Mouse (Mus musculus): ENCODE data around the gene Ctdspl2. TPM values are rescaled to one million over a fixed set of nuclear protein-coding genes. Genes with fewer than 3 reads are reported as not detected.
"Not testable (repeated sequence)": the region's sequence is repeated elsewhere in the genome, so short reads cannot be mapped to it uniquely, and the experiment has no call there.

Gene Ctdspl2
- polyA plus RNA-seq, 1 experiment = 1.3 TPM

- TF ChIP-seq CTCF (IDR thresholded peaks at IDR 0.05; ENCODE audit: extremely low read depth, insufficient read length, insufficient replicate concordance, low read depth, low read length) (no peak), POLR2A (IDR thresholded peaks at IDR 0.05; ENCODE audit: low read depth, low read length) (peak; percentile 55)
- peaks cover 6% of the 10 kb centered on the region; the same call in 1 of the 2 replicates for H3K4me1 ChIP-seq (ENCODE audit: control insufficient read depth, insufficient read depth, insufficient read length, low read length)
- H3K27ac ChIP-seq (ENCODE audit: insufficient read depth, low read depth, low read length) = peak overlapping the region; percentile 83
- peaks cover 2% of the 10 kb centered on the region; the same call in 1 of the 2 replicates for H3K36me3 ChIP-seq (ENCODE audit: control insufficient read depth, insufficient read depth, low read length)
- H3K4me3 ChIP-seq (ENCODE audit: low read depth, low read length) = peak overlapping the region; percentile 83
- under 1% methylated on average over 47 of the region's 47 CpGs for WGBS
- no peaks in the 10 kb centered on the region for H3K27me3 ChIP-seq (ENCODE audit: control insufficient read depth, insufficient read depth, low read length)
Observed at GRCm38 (mm10) chr2:121956224-121957018, 620 bp downstream of the Ctdspl2 start.

- WGBS = 2% methylated on average over 8 of the region's 8 CpGs
- Histone ChIP-seq H3K36me3 (ENCODE audit: control insufficient read depth, insufficient read depth, low read length) (peaks cover 5% of the 10 kb centered on the region; the same call in 1 of the 2 replicates), H3K27ac (ENCODE audit: insufficient read depth, low read depth, low read length) (no peak overlapping the region), H3K4me1 (ENCODE audit: control insufficient read depth, insufficient read depth, insufficient read length, low read length) (peaks cover 6% of the 10 kb centered on the region; the same call in 1 of the 2 replicates), H3K27me3 (ENCODE audit: control insufficient read depth, insufficient read depth, low read length) (no peaks in the 10 kb centered on the region), H3K4me3 (ENCODE audit: low read depth, low read length) (no peak overlapping the region)
- no peak for TF ChIP-seq CTCF (IDR thresholded peaks at IDR 0.05; ENCODE audit: extremely low read depth, insufficient read length, insufficient replicate concordance, low read depth, low read length)
Observed at GRCm38 (mm10) chr2:121957216-121957792, 1.5 kb downstream of the Ctdspl2 start.

DNA sequence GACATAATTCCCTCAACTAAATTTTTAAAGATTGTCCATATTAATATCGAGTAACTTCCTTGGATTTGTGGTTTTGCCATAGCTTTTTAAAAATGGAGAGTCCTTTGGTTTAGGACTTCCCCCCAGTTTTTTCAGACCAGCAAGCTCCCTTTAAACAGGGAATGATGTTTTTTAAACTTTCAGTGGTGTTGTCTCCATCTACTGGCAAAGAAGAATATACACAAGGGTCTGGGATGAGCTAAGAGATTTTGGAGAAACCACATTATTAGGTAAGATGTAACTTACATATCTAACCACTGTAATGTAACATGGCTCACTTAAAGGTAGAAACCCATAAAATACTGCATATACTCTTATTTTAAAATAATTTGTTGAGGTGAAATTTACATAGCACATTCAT lies 39.9 kb downstream of the Ctdspl2 start:
- TF ChIP-seq POLR2A (IDR thresholded peaks at IDR 0.05; ENCODE audit: low read depth, low read length) = no peak
- Histone ChIP-seq H3K4me3 (ENCODE audit: low read depth, low read length) (no peak overlapping the region), H3K27me3 (ENCODE audit: control insufficient read depth, insufficient read depth, low read length) (no peaks in the 10 kb centered on the region), H3K27ac (ENCODE audit: insufficient read depth, low read depth, low read length) (no peak overlapping the region), H3K4me1 (ENCODE audit: control insufficient read depth, insufficient read depth, insufficient read length, low read length) (no peaks in the 10 kb centered on the region), H3K36me3 (ENCODE audit: control insufficient read depth, insufficient read depth, low read length) (peaks cover 27% of the 10 kb centered on the region)
- WGBS = 71% methylated on average over 1 of the region's 1 CpGs

DNA sequence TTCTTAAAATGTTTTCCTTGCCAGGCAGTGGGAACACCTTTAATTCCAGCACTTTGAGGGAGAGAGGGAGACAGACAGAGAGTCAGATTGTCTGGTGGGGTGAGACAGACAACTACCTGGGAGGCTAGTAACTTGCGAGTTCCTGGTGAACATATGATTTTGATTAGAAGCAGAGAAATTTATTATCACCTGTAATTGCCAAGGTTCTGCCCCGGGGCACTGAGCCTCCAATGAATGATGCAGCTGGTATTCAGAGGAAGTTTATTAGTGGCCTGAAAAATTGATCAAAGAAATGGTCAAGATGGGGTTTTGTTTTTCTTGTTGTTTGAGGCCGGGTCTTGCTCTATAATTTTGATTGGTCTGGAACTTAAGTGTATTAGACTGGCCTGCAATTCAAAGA lies 53.0 kb downstream of the Ctdspl2 start:
- Histone ChIP-seq H3K27ac (ENCODE audit: insufficient read depth, low read depth, low read length) (no peak overlapping the region), H3K4me3 (ENCODE audit: low read depth, low read length) (no peak overlapping the region), H3K36me3 (ENCODE audit: control insufficient read depth, insufficient read depth, low read length) (peaks cover 19% of the 10 kb centered on the region), H3K4me1 (ENCODE audit: control insufficient read depth, insufficient read depth, insufficient read length, low read length) (no peaks in the 10 kb centered on the region), H3K27me3 (ENCODE audit: control insufficient read depth, insufficient read depth, low read length) (no peaks in the 10 kb centered on the region)
- 92% methylated on average over 3 of the region's 3 CpGs for WGBS
- TF ChIP-seq CTCF (IDR thresholded peaks at IDR 0.05; ENCODE audit: extremely low read depth, insufficient read length, insufficient replicate concordance, low read depth, low read length) (no peak), POLR2A (IDR thresholded peaks at IDR 0.05; ENCODE audit: low read depth, low read length) (no peak)

DNA sequence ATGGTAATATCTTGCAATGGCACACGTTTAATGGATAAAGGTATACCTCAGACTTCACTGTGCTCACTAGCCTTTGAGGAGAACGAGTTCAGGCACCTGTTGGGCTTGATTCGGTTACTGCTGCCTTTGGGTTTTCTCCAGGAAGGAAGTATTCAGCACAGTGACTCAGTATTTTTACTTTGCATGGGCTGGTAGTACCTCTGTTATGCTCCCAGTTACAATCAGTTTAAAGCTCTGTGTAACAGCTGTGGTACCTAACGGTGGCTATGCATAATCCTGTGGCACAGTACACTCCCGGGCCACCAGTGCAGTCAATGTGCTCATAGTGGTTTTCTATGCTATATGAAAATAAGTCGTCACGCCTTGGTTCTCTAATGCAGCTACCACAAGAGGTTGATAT lies 55.6 kb downstream of the Ctdspl2 start:
- no peak for TF ChIP-seq POLR2A (IDR thresholded peaks at IDR 0.05; ENCODE audit: low read depth, low read length)
- TF ChIP-seq CTCF (IDR thresholded peaks at IDR 0.05; ENCODE audit: extremely low read depth, insufficient read length, insufficient replicate concordance, low read depth, low read length) = no peak
- 77% methylated on average over 7 of the region's 7 CpGs for WGBS
- Histone ChIP-seq H3K27ac (ENCODE audit: insufficient read depth, low read depth, low read length) (no peak overlapping the region), H3K4me1 (ENCODE audit: control insufficient read depth, insufficient read depth, insufficient read length, low read length) (no peaks in the 10 kb centered on the region), H3K4me3 (ENCODE audit: low read depth, low read length) (no peak overlapping the region), H3K36me3 (ENCODE audit: control insufficient read depth, insufficient read depth, low read length) (peaks cover 17% of the 10 kb centered on the region), H3K27me3 (ENCODE audit: control insufficient read depth, insufficient read depth, low read length) (no peaks in the 10 kb centered on the region)

GRCm38 (mm10) chr2:122018705-122019104 lies 62.9 kb downstream of the Ctdspl2 start:
- WGBS = 77% methylated on average over 1 of the region's 1 CpGs
- Histone ChIP-seq H3K36me3 (ENCODE audit: control insufficient read depth, insufficient read depth, low read length) (peaks cover 2% of the 10 kb centered on the region; the same call in 1 of the 2 replicates), H3K4me3 (ENCODE audit: low read depth, low read length) (no peak overlapping the region), H3K27ac (ENCODE audit: insufficient read depth, low read depth, low read length) (no peak overlapping the region), H3K27me3 (ENCODE audit: control insufficient read depth, insufficient read depth, low read length) (no peaks in the 10 kb centered on the region), H3K4me1 (ENCODE audit: control insufficient read depth, insufficient read depth, insufficient read length, low read length) (no peaks in the 10 kb centered on the region)
- no peak for TF ChIP-seq POLR2A (IDR thresholded peaks at IDR 0.05; ENCODE audit: low read depth, low read length)
- TF ChIP-seq CTCF (IDR thresholded peaks at IDR 0.05; ENCODE audit: extremely low read depth, insufficient read length, insufficient replicate concordance, low read depth, low read length) = no peak

DNA sequence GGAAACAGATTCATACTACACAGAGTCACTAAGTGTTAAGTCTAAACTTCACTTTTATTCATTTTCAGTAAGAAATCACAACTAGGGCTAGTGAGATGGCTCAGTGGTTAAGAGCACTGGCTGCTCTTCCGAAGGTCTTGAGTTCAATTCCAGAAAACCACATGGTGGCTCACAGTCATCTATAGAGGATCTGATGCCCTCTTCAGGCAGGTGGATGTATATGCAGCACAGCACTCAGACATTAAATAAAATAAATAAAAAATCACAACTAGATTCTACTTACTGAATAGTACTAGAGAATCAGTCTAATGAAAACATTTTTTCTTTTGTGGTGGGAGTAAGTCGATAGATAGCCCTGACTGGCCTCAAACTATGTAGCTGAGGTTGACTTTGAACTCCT lies 66.5 kb downstream of the Ctdspl2 start:
- 67% methylated on average over 2 of the region's 2 CpGs for WGBS
- TF ChIP-seq CTCF (IDR thresholded peaks at IDR 0.05; ENCODE audit: extremely low read depth, insufficient read length, insufficient replicate concordance, low read depth, low read length) = no peak
- no peak for TF ChIP-seq POLR2A (IDR thresholded peaks at IDR 0.05; ENCODE audit: low read depth, low read length)
- no peaks in the 10 kb centered on the region for H3K27me3 ChIP-seq (ENCODE audit: control insufficient read depth, insufficient read depth, low read length)
- peaks cover 2% of the 10 kb centered on the region; the same call in 1 of the 2 replicates for H3K4me1 ChIP-seq (ENCODE audit: control insufficient read depth, insufficient read depth, insufficient read length, low read length)
- no peak overlapping the region for H3K27ac ChIP-seq (ENCODE audit: insufficient read depth, low read depth, low read length)
- H3K36me3 ChIP-seq (ENCODE audit: control insufficient read depth, insufficient read depth, low read length) = no peaks in the 10 kb centered on the region
- no peak overlapping the region for H3K4me3 ChIP-seq (ENCODE audit: low read depth, low read length)

GRCm38 (mm10) chr2:122027091-122027490 lies 71.3 kb downstream of the Ctdspl2 start:
- H3K4me3 ChIP-seq (ENCODE audit: low read depth, low read length); H3K27ac ChIP-seq (ENCODE audit: insufficient read depth, low read depth, low read length); H3K36me3 ChIP-seq (ENCODE audit: control insufficient read depth, insufficient read depth, low read length); H3K4me1 ChIP-seq (ENCODE audit: control insufficient read depth, insufficient read depth, insufficient read length, low read length); H3K27me3 ChIP-seq (ENCODE audit: control insufficient read depth, insufficient read depth, low read length): not testable (repeated sequence)
- 92% methylated on average over 10 of the region's 10 CpGs for WGBS

All from small intestine, adult 2 months (tissue).